Mouse (Mus musculus): ENCODE measurements around the gene Parl.

The Parl gene

GRCm38 (mm10) chr16:20301770-20302649, at the start of gene Parl:
Gene Parl, minus strand, starts transcription at chr16:20302387.
- peak; percentile 99 for DNase-seq (ENCODE audit: low read depth)

- no peak for DNase-seq (ENCODE audit: low read depth)
Measured at GRCm38 (mm10) chr16:20345464-20345863, 43.3 kb upstream of the Parl start.

GRCm38 (mm10) chr16:20338616-20339015, 36.4 kb upstream of the Parl start:
- DNase-seq (ENCODE audit: low read depth), result no peak

- no peak for DNase-seq (ENCODE audit: low read depth)
Measured at GRCm38 (mm10) chr16:20334918-20335317, 32.7 kb upstream of the Parl start.

GRCm38 (mm10) chr16:20328306-20328705, 26.1 kb upstream of the Parl start:
- no peak for DNase-seq (ENCODE audit: low read depth)

GRCm38 (mm10) chr16:20325286-20325685, 23.1 kb upstream of the Parl start, which contains the start of gene Cyp2ab1:
Gene Cyp2ab1, minus strand, starts transcription at chr16:20325404.
- DNase-seq (ENCODE audit: low read depth), result no peak

- peak; percentile 36 for DNase-seq (ENCODE audit: low read depth)
Measured at GRCm38 (mm10) chr16:20323907-20324306, 21.7 kb upstream of the Parl start.

GRCm38 (mm10) chr16:20322274-20322673, 20.1 kb upstream of the Parl start:
- DNase-seq (ENCODE audit: low read depth), result peak; percentile 41

GRCm38 (mm10) chr16:20316770-20317169, 14.6 kb upstream of the Parl start:
- DNase-seq (ENCODE audit: low read depth), result peak; percentile 67

- DNase-seq (ENCODE audit: low read depth), result no peak
Measured at GRCm38 (mm10) chr16:20315266-20315665, 13.1 kb upstream of the Parl start.

GRCm38 (mm10) chr16:20312272-20312671, 10.1 kb upstream of the Parl start:
- no peak for DNase-seq (ENCODE audit: low read depth)

- DNase-seq (ENCODE audit: low read depth), result no peak
Measured at GRCm38 (mm10) chr16:20300076-20300475, 2.1 kb downstream of the Parl start.

- DNase-seq (ENCODE audit: low read depth), result no peak
Measured at GRCm38 (mm10) chr16:20280238-20280637, 21.9 kb downstream of the Parl start.

- no peak for DNase-seq (ENCODE audit: low read depth)
Measured at GRCm38 (mm10) chr16:20279395-20279794, 22.8 kb downstream of the Parl start.

- DNase-seq (ENCODE audit: low read depth), result no peak
Measured at GRCm38 (mm10) chr16:20272994-20273393, 29.2 kb downstream of the Parl start.

GRCm38 (mm10) chr16:20271339-20271738, 30.8 kb downstream of the Parl start:
- DNase-seq (ENCODE audit: low read depth), result no peak

- DNase-seq (ENCODE audit: low read depth), result peak; percentile 54
Measured at GRCm38 (mm10) chr16:20265089-20265488, 37.1 kb downstream of the Parl start.

- DNase-seq (ENCODE audit: low read depth), result no peak
Measured at GRCm38 (mm10) chr16:20257926-20258325, 44.3 kb downstream of the Parl start.

- no peak for DNase-seq (ENCODE audit: low read depth)
Measured at GRCm38 (mm10) chr16:20248442-20249174, 53.6 kb downstream of the Parl start.

GRCm38 (mm10) chr16:20247103-20247502, 55.1 kb downstream of the Parl start:
- no peak for DNase-seq (ENCODE audit: low read depth)

GRCm38 (mm10) chr16:20240468-20241414, 61.4 kb downstream of the Parl start, which contains the start of gene Map6d1:
Gene Map6d1, minus strand, starts transcription at chr16:20241358.
- no peak for DNase-seq (ENCODE audit: low read depth)

GRCm38 (mm10) chr16:20238646-20239045, 63.5 kb downstream of the Parl start:
- DNase-seq (ENCODE audit: low read depth), result no peak
